Mouse (Mus musculus) heart, adult 18-20 months (tissue): Measurements from ENCODE around the gene Hoxb8. TPM values are rescaled to one million over a fixed set of nuclear protein-coding genes. Genes with fewer than 3 reads are reported as not detected.

Source experiments
- DNase-seq, 2 experiments: peaks; one replicate each; pipeline ENCODE4 v3.0.0; 2021 to 2022; ENCODE audit warnings: mixed read lengths in 1 of 2
- long read RNA-seq, 2 experiments: library from polyadenylated mRNA; stranded (forward); transcript quantifications; one replicate each; pipeline ENCODE4 v2.0.0; 2021
- total RNA-seq, 2 experiments: library from RNA; stranded (reverse); gene quantifications; 2 replicates each; pipeline ENCODE4 v1.2.3; 2021

Hoxb8 gene
- total RNA-seq = not detected
- long read RNA-seq, experiment 1 = 0 reads
- long read RNA-seq, experiment 2 = 0 reads

DNA sequence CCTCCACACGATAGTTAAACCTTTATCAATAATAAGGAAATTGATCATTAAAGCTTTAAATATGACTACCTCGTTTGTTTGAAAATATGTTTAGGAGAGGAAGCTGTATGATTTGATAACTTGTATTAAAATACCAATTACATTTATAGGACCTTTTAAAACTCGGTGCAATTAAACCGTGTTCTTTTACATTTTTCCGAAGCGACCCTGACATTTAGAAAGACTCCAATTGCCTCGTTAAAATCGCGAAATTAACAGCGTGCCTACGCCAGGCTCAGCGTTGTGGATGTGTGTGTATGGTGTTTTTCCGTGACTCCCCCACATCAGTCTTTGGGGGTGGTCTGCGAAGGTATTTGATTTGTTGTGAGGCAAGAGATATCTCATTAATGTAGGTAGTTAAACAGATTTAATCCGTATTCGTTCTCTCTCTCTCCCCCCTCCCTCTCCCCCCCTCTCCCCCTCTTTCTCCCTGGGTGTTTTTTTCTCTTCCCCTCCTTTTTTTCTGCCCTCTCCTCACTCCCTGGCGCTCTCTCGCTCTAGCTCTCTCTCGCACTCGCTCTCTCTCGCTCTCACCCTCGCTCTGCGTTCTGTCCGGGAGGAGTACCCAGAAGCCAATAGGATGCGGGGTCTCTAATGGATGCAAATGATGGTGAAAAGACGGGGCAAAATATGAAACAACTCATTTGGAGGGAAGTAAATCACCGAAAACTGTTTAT is at the start of gene Hoxb8:
TSS of gene Hoxb8 (plus strand) at position 51 of the 716 bp plus-strand sequence.
- no peak for DNase-seq

DNA sequence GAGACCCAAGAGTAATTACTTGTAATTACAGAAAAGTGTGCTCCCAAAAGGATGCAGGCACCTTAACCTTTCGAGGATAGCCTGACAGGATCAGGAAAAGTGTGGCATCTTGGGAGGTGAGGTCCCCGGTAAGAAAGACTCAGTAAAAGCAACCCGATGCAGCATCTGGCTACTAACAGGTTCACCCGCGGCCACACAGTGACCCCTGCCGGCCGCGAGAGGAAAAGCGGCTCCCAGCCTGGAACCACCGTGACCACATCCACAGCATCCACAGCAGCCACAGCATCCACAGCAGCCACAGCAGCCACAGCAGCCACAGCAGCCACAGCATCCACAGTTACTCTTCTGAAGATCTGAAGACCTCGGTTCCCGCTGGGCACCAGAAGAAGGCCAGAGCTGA is 46.8 kb upstream of the Hoxb8 start:
- peak; percentile 6 to 59 for DNase-seq

DNA sequence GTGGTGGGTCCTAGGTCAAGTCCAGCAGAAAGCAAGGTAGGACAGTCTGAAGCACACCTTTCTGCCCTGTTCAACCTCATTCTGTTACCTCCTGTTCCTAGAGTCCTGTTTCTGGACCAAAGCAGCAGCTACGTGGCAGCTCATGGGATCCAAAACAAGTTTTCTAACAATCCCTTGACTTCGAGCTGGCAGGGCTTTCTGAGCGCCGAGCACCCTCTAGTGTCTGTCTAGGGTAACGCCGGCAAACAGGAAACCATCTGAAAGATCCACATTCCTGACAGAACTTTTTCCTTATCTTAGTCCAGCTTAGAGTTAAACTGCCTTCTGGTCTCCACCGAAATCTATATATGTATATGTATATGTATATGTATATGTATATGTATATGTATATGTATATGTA is 41.5 kb upstream of the Hoxb8 start:
- peak; percentile 13 to 69 for DNase-seq

DNA sequence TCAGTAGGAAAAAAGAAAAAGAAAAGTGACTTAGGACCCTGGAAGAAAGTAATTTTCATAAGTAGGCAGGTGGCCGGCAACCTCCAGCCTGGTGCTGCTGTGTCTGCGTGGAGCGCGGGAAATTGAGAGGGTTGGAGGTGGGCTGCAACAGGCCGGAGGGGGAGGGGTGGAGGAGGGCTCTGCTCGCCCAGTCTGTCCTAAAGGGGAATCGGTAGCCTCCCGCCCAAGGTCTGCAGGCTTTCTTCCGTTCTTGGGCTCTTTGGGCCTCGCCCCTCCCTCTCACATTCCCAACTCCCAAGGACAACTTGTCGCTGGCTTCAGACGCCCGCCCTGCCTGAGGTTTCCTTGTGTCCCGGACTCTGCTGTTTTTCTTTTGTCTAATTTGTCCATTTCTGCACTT is 30.8 kb upstream of the Hoxb8 start:
- no peak for DNase-seq

GRCm38 (mm10) chr11:96251480-96252031 is 30.1 kb upstream of the Hoxb8 start:
- no peak for DNase-seq

DNA sequence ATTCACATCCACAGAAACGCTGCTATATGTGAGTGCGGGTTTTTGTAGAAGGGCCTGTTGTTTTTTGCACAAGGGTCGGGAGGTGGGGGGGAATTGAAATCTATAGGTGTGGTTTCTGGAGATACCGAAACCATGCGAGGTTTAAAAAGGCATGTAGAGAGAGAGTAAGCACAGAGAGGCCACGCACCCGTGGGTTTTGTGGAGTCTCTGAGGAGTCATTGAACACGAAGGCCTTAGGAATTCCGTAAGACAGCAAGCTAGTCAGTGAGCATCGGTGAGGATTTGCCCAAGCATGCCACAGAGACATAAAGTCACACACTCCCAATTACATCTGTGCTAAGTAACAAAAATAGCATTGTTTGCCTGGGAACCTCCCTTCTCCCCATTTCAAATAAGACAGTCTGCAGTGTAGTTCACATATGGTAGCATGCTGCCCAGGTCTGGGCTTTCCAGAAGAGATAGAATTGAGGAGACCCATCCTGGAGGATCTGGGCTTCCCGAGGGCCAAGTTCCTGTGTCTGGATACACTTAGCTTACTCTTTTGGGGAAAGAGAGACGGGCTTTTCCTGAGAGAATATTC is 29.1 kb upstream of the Hoxb8 start:
- no peak for DNase-seq

DNA sequence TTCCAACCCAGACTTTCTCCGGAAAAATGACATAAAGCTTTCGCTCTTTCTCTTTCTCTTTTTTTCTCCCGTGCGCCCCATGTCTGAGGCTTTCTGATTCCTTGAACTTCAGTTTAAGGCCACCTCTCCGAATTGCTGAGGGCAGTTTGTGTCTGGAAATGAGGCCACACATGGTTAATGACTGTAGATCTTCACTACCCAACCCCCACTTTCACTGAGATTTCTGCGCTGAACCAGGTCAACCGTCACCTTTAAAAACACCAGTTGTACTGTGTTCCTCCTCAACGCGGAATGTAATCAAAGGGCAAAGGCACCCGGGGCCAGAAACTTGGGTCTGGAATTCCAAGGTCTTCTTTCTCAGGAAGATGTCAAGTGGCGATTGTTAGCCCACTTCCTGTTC is 27.5 kb upstream of the Hoxb8 start:
- no peak for DNase-seq

DNA sequence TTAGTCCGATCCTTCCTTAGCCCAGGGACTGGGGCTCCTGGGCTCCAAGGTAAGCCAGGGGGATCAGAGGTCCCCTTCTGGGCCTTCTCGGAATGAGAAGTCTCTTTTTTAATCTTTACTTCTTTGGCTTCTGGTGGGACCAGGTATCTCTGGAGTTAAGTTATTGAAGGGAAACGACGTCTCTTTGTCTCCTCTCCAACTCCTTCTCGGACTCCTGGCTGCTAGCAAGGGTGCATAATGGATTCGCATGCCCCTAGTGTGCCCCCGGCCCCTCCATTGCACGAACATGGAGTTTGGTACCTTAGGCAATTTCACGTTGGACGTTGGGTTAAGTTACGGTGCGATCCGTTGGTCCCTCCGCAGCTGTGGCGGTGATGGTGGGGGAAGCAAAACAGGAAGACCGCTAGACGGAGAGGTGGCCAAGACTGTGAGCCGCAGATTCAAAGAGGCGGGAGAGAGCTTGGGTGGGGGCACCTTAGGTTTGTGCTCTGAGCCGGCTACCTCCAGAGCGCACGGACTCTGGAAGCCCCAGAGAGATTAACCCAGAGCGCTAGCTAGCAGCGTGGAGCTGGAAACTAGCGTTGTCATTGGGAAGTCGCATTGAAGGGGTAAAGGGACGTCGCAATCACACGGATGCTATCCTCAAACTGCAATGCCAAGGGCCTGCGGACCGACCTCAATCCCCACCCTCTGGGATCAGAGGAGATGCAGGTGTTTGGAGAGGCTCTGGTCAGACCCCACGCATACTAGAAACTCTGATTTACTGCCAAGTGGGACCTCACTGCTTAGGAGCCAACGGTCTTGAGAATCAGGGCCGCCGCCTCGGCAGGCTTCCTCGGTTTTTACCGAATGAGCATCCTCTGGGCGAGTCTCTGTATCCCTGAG is 26.4 kb upstream of the Hoxb8 start:
- no peak for DNase-seq

- DNase-seq = no peak
Measured at GRCm38 (mm10) chr11:96255996-96256445, 25.7 kb upstream of the Hoxb8 start.

- no peak for DNase-seq
Measured at GRCm38 (mm10) chr11:96257141-96257540, 24.6 kb upstream of the Hoxb8 start.

GRCm38 (mm10) chr11:96259038-96259437 is 22.7 kb upstream of the Hoxb8 start:
- DNase-seq = no peak

- no peak for DNase-seq
Measured at GRCm38 (mm10) chr11:96259511-96259910, 22.2 kb upstream of the Hoxb8 start.

DNA sequence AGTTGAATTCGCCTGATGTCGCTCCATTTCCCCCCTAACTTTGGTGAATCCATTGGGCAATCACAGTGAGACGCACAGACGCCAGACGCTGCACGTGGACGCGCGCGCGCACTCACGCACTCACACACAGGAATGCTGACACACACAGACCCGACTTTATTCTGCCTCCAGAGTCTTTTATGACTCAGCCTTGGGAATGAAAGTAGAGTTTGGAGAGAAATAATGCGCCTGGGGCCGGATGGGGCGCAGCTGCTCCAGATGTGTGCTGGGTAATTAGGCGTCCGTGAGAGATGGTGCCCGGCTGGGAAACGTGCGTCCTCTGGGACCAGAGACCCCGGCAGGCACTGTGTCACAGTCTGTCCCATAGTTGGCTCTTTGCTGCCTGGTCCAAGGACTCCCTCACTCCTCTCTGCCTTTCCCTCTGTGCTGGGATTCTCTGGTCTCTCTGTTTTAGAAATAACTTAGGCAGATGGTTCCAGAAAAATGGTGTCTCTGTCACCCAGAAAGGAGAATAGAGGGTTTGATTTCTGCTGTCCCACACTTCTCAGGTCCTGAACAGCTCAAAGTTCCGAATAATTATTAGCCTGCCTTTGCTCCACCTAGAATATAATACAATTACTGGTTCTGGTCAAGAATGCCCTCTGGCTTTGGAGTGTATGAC is 21.3 kb upstream of the Hoxb8 start:
- no peak for DNase-seq

- peak; percentile 35 to 74 for DNase-seq
Measured at GRCm38 (mm10) chr11:96261323-96261890, 20.3 kb upstream of the Hoxb8 start.

- no peak for DNase-seq
Measured at GRCm38 (mm10) chr11:96262262-96262830, 19.4 kb upstream of the Hoxb8 start.

DNA sequence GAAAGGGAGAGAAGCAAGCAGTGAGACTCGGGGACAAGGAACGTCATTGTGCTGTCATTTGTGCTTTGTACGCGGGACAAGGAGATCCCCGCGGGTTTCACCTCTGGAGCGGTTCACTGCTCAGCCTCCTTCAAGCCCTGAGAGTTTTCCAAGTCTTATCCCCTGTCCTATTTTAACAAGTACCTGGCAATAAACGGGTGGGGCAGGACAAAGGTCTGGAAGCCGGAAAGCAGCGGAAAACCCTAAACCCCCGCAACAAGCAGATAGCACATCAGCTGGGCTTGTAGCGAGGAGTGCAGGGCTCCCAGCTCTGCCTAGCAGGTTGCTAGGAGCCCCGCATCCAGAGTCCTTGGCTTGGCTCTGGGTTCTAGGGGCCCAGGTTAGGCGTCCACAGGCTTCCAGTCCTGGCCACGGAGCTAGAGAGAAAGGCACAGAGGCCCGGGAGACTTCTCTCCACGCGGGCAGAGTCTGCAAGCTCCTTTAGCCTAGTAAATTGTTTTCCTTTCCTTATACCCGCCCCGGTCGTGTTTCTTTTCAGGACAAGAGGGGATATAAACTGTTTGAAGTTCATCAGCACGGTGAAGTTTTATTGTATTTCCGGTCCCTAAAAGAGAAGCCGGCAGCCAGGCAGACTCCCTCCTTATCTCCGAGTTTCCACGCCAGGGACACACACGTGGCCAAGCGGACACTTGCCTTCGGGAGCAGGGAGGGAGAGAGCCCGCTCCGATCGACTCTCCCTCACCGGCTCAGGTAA is 17.9 kb upstream of the Hoxb8 start:
- no peak for DNase-seq

GRCm38 (mm10) chr11:96264390-96265020 is 17.2 kb upstream of the Hoxb8 start:
- no peak for DNase-seq

DNA sequence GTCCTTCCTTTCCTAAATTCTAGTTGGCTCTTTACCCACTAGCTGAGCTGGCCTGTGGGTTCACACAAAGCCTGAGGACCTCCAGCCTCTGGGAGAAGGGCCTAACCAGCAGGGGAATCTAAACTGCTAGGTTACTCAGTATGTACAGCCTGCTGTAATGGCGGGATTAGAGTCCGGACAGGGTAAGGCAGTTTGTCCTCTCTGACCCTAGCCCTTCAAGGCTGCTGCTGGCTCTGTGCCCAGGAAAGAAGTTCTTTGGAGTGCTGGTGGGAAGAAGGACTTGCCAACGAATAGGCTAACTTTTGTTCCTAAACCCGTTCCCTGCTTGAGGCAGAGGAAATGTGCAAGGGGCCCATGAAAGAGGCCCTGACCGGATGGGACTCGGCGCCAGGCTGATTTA is 15.8 kb upstream of the Hoxb8 start:
- DNase-seq = no peak

DNA sequence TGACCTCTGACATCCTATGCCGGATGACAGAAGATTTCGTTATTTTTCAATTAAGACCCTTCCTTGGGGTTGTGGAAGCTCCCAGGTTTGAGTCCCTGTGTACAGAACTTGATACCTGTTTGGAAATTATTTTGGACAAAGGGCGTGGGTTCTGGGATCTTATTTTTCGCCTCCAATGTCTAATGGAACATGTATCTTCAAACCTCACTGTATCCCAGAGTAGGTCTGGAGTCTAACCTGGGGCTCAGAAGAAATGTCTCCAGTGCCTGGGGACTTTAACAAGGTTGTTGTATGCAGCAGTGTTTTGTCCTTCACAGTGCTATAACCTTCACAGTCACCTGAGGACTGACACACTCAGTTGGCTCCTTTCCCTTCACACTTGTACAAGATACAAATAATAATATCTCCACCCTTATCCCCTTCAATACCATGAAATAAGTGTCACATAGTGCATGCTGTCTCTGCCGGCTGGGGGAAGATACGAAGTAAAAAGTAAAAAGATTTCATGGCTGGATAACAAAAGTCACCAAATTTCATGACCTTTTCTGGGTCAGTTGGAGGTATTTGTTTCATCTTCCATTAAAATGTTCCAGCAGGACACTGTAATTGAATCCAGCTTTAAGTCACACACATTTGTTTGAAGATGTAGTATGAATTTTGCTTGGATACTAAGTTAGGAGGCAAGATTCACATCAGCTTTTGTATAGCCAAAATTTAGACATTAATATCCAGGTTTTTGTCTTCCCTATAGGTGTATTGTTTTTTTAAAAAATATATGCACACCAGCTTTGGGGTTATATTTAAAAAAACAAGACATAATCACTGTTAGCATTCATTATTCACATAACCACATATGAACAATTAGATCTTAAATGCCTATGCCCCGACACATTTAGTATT is 14.4 kb upstream of the Hoxb8 start:
- DNase-seq = no peak
